Mouse (Mus musculus) kidney, adult 2 months (tissue): ENCODE results near the gene Rpl36. TPM values are rescaled to one million over a fixed set of nuclear protein-coding genes. Genes with fewer than 3 reads are reported as not detected.

Experiments
- DNase-seq: peaks from one replicate; pipeline ENCODE4 v3.0.0; 2021
- H3K27ac ChIP-seq: fragments of 200-500 bp; 2 replicates; pipeline ENCODE4 v1.5.1; 2012; ENCODE audit warnings: low read depth, low read length, control low read depth, inconsistent platforms; ENCODE audit not compliant: insufficient read depth
- H3K27me3 ChIP-seq: fragments of 200-500 bp; replicated peaks from 2 replicates; pipeline ENCODE4 v1.6.1; 2012; ENCODE audit warnings: mild to moderate bottlenecking, moderate library complexity, low read length, inconsistent platforms; ENCODE audit not compliant: control insufficient read depth, insufficient read depth
- H3K36me3 ChIP-seq: fragments of 200-500 bp; 2 replicates; pipeline ENCODE4 v1.6.1; 2012; ENCODE audit warnings: mild to moderate bottlenecking, moderate library complexity, low read length, inconsistent platforms; ENCODE audit not compliant: control insufficient read depth, insufficient read depth
- H3K4me1 ChIP-seq: fragments of 200-500 bp; 2 replicates; pipeline ENCODE4 v1.6.1; 2011; ENCODE audit warnings: low read length; ENCODE audit not compliant: control insufficient read depth, insufficient read depth
- H3K4me3 ChIP-seq: fragments of 200-500 bp; 2 replicates; pipeline ENCODE4 v1.5.1; 2011; ENCODE audit warnings: mild to moderate bottlenecking, low read depth, low read length, control low read depth; ENCODE audit not compliant: insufficient read depth
- CTCF ChIP-seq: fragments of 200-500 bp; conservative IDR thresholded peaks from 2 replicates; pipeline ENCODE4 v1.5.1; 2011; ENCODE audit warnings: low read depth, mild to moderate bottlenecking, control low read depth, low read length, moderate library complexity, mixed read lengths; ENCODE audit not compliant: insufficient read depth, insufficient read length
- POLR2A ChIP-seq: fragments of 200-500 bp; IDR thresholded peaks from one replicate; pipeline ENCODE4 v1.6.1; 2011; ENCODE audit warnings: low read depth, low read length, control low read depth
- WGBS: fragments of 180-500 bp; shearing (Covaris S2); methylation state at CpG from one replicate; pipeline ENCODE4 v1.1.7; 2018; 5-methylcytosine and 5-hydroxymethylcytosine counted together
- polyA plus RNA-seq: library from polyadenylated mRNA; depleted of rRNA; stranded (reverse); fragments of >200 nt; gene quantifications from 2 replicates; pipeline ENCODE4 v1.2.3, GENCODE M21; 2012; rRNA removed

Rpl36 gene
- polyA plus RNA-seq = 1,850 and 1,975 TPM in 2 replicates

- peak; percentile 80 for TF ChIP-seq POLR2A
- peak; percentile 87 for TF ChIP-seq CTCF
- peaks cover 15% of the 10 kb centered on the region; the same call in 1 of the 2 replicates for H3K4me1 ChIP-seq
- under 1% methylated on average over 52 of the region's 52 CpGs for WGBS
- no peaks in the 10 kb centered on the region for H3K27me3 ChIP-seq
- peak; percentile 98 for DNase-seq
- peak within 1 kb of the TSS; percentile 61 for H3K4me3 ChIP-seq
- H3K36me3 ChIP-seq = no peaks in the 10 kb centered on the region
- peak within 1 kb of the TSS; percentile 86 for H3K27ac ChIP-seq
Observed at GRCm38 (mm10) chr17:56613236-56613844, at the start of gene Rpl36. TSS of gene Rpl36 (plus strand) at chr17:56613416.

GRCm38 (mm10) chr17:56566293-56566692, 46.9 kb upstream of the Rpl36 start:
- TF ChIP-seq POLR2A (no peak), CTCF (no peak)
- Histone ChIP-seq H3K27me3 (no peaks in the 10 kb centered on the region), H3K36me3 (peaks cover 5% of the 10 kb centered on the region), H3K27ac (no peak overlapping the region), H3K4me1 (no peaks in the 10 kb centered on the region), H3K4me3 (no peak overlapping the region)
- 93% methylated on average over 29 of the region's 29 CpGs for WGBS
- no peak for DNase-seq

- DNase-seq = no peak
- H3K36me3 ChIP-seq = peaks cover 5% of the 10 kb centered on the region
- H3K4me3 ChIP-seq = no peak overlapping the region
- TF ChIP-seq POLR2A (no peak), CTCF (no peak)
- H3K4me1 ChIP-seq = no peaks in the 10 kb centered on the region
- 90% methylated on average over 5 of the region's 5 CpGs for WGBS
- H3K27me3 ChIP-seq = no peaks in the 10 kb centered on the region
- no peak overlapping the region for H3K27ac ChIP-seq
Observed at GRCm38 (mm10) chr17:56566918-56567317, 46.3 kb upstream of the Rpl36 start.

GRCm38 (mm10) chr17:56567370-56567769, 45.8 kb upstream of the Rpl36 start:
- TF ChIP-seq POLR2A = no peak
- TF ChIP-seq CTCF = no peak
- H3K36me3 ChIP-seq = peaks cover 5% of the 10 kb centered on the region
- no peaks in the 10 kb centered on the region for H3K27me3 ChIP-seq
- no peaks in the 10 kb centered on the region for H3K4me1 ChIP-seq
- H3K4me3 ChIP-seq = no peak overlapping the region
- DNase-seq = no peak
- WGBS = 93% methylated on average over 4 of the region's 4 CpGs
- no peak overlapping the region for H3K27ac ChIP-seq

- DNase-seq = no peak
- no peak overlapping the region for H3K4me3 ChIP-seq
- H3K4me1 ChIP-seq = no peaks in the 10 kb centered on the region
- peaks cover 5% of the 10 kb centered on the region for H3K36me3 ChIP-seq
- WGBS = 76% methylated on average over 4 of the region's 4 CpGs
- H3K27me3 ChIP-seq = no peaks in the 10 kb centered on the region
- no peak overlapping the region for H3K27ac ChIP-seq
- TF ChIP-seq CTCF = no peak
- no peak for TF ChIP-seq POLR2A
Observed at GRCm38 (mm10) chr17:56570287-56570686, 42.9 kb upstream of the Rpl36 start.

GRCm38 (mm10) chr17:56572154-56572553, 41.1 kb upstream of the Rpl36 start:
- Histone ChIP-seq H3K4me3 (no peak overlapping the region), H3K27me3 (no peaks in the 10 kb centered on the region), H3K36me3 (no peaks in the 10 kb centered on the region; the same call in none of the 2 replicates), H3K27ac (no peak overlapping the region), H3K4me1 (no peaks in the 10 kb centered on the region)
- DNase-seq = peak; percentile 31
- TF ChIP-seq POLR2A (no peak), CTCF (no peak)
- 18% methylated on average over 1 of the region's 1 CpGs for WGBS

- Histone ChIP-seq H3K4me1 (no peaks in the 10 kb centered on the region), H3K27me3 (no peaks in the 10 kb centered on the region), H3K27ac (no peak overlapping the region), H3K4me3 (no peak overlapping the region), H3K36me3 (no peaks in the 10 kb centered on the region; the same call in none of the 2 replicates)
- DNase-seq = peak; percentile 32
- TF ChIP-seq CTCF (no peak), POLR2A (no peak)
- 74% methylated on average over 3 of the region's 3 CpGs for WGBS
Observed at GRCm38 (mm10) chr17:56572939-56573338, 40.3 kb upstream of the Rpl36 start.
